Mouse (Mus musculus): Measurements from ENCODE around the gene Zfp446. TPM values are rescaled to one million over a fixed set of nuclear protein-coding genes. Genes with fewer than 3 reads are reported as not detected.
A peak's percentile ranks its signal among the peaks of the same experiment; 100 is the strongest.

Zfp446 gene
- total RNA-seq, 2 experiments from 2014 or later, result 3.3 to 4.3 TPM

DNA sequence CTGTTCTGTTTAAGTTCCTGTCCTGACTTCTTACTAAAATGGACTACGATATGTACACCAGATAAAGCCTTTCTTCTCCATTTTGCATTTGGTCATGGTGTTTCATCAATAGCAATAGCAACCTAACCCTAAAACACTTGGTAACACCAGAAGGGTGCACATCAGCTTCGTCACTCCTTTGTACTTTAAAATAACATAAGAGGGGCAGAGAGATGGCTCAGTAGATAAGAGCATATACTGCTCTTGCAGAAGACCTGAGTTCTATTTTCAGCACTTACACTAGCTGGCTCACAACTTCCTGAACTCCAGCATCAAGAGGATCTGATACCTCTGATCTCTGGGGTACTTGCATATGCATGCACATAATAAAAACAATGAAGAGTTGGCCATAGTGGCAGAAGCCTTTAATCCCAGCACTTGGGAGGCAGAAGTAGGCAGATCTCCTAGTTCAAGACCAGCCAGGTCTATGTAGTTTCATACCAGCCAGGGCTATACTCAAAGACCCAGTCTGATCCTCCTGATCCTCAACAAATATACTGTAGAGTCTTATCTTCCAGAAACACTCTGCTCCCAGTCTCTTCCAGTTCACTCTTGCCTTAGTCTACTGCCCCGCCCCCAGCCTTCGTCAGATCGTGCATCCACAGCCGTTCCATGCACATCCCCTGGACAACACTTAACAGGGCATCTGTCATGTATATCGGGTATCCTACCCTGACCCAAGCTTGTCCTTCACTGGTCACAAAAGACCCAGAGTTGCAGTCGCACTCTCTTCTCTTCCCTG is 10.0 kb downstream of the Zfp446 start:
- no peak for DNase-seq

- DNase-seq, result peak; percentile 37
Measured at GRCm38 (mm10) chr7:12992222-12992621, 14.6 kb downstream of the Zfp446 start.

DNA sequence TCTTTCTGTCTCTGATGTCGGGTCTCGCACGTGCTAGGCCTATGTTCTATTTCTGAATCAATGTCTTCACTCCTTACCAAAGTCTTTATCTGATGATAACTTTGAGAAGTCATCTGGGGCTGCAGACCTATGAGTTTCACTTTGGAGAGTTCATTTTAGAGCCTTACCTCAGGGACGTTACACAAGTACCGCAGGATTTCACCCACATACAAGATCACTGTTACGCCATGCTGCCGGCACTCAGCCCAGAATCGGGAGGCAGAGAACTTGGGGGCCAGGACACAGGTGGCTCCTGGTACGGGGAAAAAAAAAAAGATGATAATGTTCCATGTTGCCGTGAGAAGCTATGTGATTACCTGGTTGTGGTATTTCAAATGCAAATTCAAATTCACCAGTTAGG is 15.5 kb downstream of the Zfp446 start:
- no peak for DNase-seq

- DNase-seq, result no peak
Measured at GRCm38 (mm10) chr7:12995862-12996261, 18.2 kb downstream of the Zfp446 start.

GRCm38 (mm10) chr7:12997230-12997629 is 19.6 kb downstream of the Zfp446 start:
- no peak for DNase-seq

GRCm38 (mm10) chr7:12998053-12998452 is 20.4 kb downstream of the Zfp446 start, which contains the start of gene Slc27a5:
Gene Slc27a5, minus strand, starts transcription at chr7:12998192.
- DNase-seq, result no peak

GRCm38 (mm10) chr7:12998851-12999250 is 21.2 kb downstream of the Zfp446 start, which contains the start of gene Trim28:
Gene Trim28, plus strand, starts transcription at chr7:12999114.
- DNase-seq, result no peak

DNA sequence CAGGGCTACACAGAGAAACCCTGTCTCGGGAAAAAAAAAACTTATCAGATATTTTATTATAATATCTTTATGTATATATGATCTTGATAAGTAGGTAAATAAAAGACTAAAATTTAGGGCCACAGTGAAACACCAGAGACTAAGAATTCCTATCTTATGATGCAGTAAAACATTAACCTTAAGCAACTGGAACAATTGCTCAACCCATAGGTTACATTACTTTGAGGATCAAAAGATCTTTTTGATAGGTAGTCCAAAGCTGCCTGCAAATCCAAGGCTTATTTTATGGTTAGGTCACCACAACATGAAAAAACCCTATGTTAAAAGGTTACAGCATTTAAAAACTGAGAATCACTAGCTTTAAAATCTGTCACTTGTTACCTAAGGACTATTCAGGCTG is 23.9 kb downstream of the Zfp446 start:
- DNase-seq, result no peak

GRCm38 (mm10) chr7:13003380-13003779 is 25.7 kb downstream of the Zfp446 start:
- no peak for DNase-seq

- no peak for DNase-seq
Measured at GRCm38 (mm10) chr7:13006011-13006410, 28.4 kb downstream of the Zfp446 start.

- no peak for DNase-seq
Measured at GRCm38 (mm10) chr7:13006531-13006930, 28.9 kb downstream of the Zfp446 start.

DNA sequence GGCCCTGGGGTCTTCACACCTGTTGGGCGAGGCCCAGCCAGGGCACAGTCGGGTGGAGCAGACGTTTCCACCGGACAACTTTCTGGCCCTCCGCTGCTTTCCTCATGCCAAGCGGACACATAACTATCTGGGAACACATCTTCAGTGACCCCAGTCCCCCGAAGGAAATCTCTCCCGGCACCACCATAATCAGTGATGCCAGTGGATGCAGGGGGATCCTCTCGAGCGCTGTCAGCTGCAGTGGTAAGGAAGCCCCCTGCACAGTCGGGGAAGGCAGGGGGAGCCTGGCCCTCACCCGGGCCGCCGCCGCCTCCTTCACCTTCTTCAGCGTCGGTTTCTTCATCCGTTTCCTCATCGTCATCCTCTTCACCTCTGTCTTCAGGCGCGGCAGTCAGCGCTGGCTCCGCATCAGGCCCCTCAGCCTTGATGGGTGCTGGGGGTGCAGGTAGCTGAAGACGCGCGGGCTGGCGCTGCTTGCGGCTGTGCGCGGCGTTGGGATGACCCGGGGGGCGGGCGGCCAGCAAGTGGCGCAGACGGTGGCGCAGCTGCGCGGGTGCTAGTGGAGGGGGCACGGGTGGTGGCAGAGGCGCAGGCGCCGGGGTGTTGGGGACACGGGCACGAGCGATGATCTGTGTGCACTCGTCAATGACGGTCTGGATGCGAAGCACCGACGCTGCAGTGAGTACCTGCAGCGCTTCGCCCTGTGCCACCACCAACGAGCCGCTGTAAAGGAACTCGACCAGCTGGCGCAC is 29.9 kb downstream of the Zfp446 start:
- DNase-seq, result no peak

- peak; percentile 94 for DNase-seq
Measured at GRCm38 (mm10) chr7:13009143-13010004, 31.7 kb downstream of the Zfp446 start.

DNA sequence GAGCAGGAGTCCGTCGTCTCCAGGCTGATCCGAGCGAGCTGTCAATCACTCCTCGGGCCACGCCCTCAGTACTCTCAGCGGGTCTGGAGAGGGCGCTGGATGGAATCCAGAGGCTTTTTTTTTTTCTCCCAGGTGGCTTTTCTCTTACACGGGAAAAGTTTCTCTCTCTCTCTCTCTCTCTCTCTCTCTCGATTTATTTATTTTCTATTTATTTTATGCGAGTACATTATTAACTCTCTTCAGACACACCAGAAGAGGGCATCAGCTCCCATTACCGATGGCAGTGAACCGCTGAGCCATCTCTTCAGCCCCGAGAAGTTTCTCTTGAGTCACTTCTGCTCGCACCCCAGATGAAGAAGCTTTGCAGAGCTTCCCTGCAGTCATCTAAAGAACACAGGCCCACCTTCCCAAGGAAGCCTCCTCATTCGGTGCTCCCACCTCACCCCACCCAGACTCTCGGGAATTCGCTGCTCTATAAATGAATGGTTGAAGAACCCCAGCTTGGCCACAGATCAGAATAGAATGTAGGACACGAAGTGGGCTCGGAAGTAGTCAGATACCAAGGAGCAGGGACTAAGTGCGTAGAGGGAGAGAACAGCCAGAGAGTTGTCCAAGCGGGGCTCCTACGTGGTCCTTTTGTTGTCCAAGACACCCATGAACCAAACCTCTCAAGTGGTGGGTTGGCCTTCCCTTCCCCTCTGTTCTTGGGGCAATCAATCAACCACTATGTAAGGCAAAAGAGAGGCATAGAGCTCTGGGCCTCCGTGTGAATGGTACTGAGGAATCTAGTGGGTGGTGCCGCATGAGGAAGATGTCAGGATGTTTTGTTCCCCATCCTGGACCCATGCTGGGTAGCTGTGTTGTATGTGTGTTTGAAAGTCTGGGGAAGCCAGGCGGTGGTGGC is 32.6 kb downstream of the Zfp446 start, which contains the start of gene Zbtb45:
Gene Zbtb45, minus strand, starts transcription at position 30 of the 904 bp plus-strand sequence.
- DNase-seq, result no peak

- no peak for DNase-seq
Measured at GRCm38 (mm10) chr7:13013671-13014070, 36.0 kb downstream of the Zfp446 start.

DNA sequence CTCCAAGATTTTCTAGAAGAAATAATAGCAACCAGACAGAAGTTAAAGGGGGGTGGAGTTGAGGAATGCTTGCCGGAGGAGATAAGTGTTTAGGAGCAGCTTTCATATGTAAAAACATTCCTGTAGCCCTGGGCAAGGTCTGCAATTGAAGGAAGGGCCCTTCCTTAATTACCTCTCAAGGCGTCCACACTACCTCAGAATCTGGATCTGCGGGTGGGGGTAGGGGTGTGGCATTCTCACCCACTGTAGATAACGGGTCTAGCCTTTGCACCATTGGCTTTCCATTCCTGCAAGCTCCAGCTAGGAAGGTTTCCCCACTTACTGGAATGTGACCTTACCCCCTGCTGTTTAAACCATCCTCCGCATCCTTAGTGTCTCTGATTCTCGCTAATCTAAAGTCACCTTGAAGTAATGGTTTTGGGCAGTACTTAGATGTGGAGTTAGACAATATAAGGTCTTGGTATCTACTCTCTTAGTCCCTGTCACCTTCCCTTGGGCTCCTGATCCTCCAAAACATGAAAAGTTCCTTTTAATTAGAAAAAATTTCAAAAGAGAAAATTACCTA is 36.7 kb downstream of the Zfp446 start:
- no peak for DNase-seq

DNA sequence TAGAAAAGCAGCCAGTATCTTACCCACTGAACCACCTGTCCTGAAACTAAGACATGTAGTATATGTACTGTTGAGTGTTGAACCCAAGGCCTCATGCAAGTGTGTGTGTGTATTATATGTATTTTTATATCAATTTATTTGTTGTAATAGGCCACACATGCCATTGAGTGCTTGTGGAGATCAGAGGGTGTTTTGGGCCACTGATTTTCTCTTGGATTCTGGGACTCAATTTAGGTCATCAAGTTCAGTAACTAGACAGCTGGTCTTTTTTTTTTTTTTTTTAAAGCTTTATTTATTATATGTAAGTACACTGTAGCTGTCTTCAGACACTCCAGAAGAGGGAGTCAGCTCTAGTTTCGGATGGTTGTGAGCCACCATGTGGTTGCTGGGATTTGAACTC is 37.6 kb downstream of the Zfp446 start:
- DNase-seq, result no peak

DNA sequence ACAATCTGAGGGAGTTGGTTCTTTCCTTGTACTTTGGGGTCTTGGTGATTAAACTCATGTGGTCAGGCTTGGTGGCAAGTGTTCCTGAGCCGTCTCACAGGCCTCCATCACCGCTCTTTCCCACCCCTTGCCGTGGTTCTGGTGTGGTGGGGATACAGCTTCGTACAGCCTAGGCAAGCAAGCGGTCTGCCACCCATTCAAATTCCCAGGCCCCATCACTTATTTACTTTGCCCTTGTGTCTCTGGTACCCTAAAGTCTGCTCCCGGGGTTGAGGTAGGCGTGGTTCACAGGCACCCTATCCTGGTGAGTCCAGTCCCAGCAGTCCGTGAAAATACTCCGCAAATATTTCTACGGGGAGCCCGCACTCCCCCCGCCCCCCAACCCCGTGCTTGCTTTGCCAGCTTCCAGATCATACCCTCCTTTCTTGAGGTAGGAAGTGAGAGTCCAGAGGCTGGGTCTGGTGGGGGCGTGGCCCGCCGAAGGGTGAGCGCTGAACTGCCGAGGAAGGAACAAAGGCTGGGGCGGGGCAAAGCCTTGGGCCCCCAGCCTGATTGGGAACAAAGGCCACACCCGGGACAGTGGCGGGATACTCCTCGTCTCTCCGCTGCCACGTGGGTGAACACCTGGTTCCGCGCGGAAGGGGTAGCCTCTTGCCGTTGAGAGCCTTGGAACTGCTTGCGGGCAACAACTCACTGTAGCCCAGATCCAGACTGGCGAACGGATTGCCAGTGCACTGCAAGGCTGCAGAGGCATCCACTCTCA is 45.3 kb downstream of the Zfp446 start:
- DNase-seq, result peak; percentile 77

DNA sequence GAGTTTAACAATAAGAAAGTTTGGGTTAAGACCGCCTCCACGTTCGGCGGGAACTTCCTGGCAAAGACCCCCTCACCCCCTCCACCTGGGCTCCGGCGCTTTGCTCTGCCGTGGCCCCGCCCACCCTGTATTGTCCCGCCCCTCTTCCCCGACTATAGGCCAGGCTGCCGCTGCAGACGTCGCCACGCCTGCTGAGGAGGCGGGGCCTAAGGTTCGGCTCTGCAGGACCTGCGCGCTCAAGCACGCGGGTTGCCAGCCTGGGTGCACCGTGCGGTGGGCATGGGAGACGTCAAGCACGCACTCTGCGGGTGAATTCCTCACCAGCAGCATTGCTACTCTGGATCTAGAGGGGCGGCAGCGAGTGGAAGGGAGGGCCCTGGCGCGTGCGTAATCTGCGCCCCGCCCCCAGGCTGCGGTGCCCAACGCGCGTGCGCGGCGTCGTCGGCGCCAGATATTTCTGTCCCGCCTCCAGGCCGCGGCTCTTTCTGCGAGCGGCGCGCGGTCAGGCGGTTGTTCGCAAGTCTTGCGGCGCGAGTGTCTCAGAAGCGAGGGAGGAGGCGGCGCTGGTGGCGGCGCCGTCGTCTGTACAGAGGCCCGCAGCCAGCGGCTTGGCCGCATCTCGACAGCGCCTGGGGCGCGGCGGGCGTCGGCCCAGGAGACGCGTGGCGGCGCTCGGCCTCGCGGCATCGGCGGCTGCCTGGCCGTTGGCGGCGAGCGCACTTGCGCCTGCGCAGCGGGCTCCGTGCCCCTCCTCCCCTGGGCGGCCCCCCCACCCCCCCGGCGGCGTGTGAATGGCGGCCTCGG is 46.5 kb downstream of the Zfp446 start:
- DNase-seq, result peak; percentile 94

Data from heart, postnatal 4 days (tissue).